Mouse (Mus musculus): ENCODE data around the gene Spg21. TPM values are rescaled to one million over a fixed set of nuclear protein-coding genes. Genes with fewer than 3 reads are reported as not detected.

Spg21 gene
- 10.2 and 12.4 TPM in 2 replicates for polyA plus RNA-seq (2012; rRNA removed)

DNA sequence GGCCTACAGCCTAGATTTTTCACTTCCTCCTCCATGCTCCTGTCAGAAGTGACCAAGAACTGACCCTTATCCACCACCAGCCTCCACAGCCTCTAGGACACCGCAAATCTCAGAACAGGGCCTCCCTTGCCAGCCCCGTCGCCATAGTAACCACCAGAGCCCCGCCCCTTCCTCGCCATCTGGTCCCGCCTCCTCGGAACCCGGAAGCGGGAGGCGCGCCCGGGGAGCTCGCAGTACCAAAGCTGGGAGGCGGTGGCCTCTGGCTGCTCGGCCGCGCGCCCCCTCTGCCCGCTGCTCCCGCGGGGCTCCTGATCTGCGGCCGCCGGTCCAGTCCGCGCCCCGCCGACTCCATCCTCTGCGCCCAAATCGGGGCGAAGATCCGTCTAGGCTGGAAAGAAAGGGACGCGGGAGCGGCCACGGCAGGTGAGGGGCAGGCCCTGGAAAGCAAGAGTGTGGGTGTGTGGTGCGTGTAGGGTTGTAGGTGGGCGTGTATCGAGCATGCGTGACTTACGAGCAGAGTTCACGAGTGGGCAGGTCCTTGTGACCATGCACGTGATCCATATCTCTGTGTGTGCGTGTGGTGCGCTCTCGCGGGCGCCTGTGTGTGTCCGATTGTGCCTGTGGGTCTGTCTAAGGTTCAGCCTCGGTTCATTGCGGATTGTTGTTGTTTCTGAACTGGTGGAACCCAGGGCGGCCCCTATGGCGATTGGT, at the start of gene Spg21:
Gene Spg21, plus strand, starts transcription at position 216 of the 711 bp plus-strand sequence.

DNA sequence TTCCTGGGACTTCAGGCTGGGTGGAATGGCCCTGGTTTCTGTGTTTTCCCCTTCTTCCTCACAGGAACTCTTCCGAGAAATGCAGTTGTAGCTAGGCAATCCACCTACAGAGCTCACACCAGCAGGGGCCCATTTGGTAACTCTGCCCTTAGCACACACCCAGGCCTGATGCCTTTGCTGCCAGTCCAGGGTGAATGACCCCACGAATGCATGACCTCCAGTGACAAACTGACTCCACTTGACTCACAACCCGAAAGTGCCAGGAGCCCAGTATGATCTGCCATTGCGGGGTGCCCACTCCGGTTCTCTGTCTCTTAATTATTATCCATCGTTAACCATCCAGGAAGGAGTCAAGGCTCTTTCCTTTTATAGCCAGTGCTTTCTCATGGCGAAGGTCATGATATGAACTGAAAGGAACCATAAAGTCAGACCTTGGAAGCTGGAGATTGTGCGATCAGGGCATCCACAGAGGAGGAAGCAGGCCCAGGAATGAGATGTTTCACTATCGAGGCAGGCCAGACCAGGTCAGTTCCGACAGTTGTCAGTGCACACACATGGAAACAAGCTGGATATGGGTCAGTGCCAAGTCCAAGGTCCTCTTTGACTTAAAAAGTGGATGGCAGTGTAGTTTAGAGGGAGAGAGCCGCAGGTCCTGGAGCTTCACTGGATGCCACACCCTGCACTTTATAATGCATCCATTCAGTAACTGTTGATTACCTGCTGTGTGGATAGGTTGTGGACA, 37.8 kb upstream of the Spg21 start, which contains the start of gene Slc51b:
Gene Slc51b, minus strand, starts transcription at position 196 of the 742 bp plus-strand sequence.

DNA sequence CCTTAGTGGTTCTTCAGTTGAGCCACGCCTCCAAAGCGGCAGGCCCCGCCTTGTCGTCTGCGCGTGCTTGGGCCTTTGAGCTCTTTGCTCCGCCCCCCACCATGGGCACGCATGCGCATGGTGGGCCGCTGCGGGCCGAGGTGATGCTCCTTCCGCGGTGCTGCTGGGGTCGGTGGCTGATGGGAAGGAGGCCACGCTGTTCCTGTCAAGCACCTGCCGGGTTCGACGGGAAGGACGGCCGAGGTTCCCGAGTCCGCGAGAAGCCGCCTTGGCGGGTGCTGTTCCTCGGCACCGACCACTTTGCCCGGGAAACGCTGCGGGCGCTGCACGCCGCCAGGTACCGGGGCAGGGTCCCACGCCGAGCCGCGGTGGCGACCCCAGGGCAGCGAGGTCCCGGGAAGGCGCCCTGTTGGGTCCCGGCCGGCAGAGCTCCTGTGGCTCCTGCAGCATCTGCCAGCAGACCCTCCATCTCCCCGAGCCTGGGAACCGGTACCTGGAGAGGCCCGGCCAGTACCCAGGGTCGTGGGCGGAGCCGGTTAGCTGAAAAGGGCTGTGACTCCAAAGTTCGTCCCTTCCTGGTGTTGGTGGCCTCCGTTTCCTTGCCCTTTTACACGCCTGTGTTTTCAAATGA, 25.0 kb upstream of the Spg21 start, which contains the start of gene Mtfmt:
Gene Mtfmt, plus strand, starts transcription at position 112 of the 631 bp plus-strand sequence.

DNA sequence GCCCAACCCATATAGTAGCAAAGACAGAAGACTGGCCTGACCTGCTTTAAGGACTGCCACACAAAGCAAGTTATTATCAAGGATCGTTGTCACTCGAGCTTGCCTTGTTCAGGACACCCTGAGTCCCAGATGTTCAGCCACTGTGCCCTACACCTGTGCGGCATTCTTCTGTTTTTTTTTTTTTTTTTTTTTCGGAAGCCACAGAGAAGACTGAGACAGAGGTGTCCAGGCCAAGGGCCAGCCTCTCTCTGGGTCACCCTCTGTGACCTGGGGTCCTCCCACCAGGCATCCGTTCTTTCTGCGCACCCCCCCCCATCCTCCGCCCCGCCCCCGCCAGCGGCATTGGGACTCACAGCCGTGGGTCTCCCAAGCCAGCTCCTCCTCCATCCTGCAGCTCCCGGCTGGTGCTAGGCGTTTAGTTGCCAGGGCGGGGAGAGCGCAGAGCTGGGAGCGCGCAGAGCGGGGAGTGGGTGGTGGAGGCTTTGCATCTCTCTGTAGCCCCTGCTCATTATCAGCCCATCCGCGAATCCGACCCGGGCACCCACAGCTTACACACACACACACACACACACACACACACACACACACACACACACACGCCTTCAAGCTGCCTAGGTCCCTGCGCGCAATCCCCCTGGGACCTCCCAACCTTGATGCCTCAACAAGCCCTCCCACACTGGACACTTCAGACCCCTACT, 59.2 kb downstream of the Spg21 start, which contains the start of gene Ankdd1a:
Gene Ankdd1a, minus strand, starts transcription at position 387 of the 698 bp plus-strand sequence.

Other genes starting within 250 kb of the Spg21 start
- 0.02 and 0.03 TPM in 2 replicates for gene Cilp, start 195.8 kb upstream of the Spg21 start, polyA plus RNA-seq (2012; rRNA removed)
- gene Clpx, start 166.7 kb upstream of the Spg21 start, polyA plus RNA-seq (2012; rRNA removed): 43.5 and 44.4 TPM in 2 replicates
- 3.8 and 4.5 TPM in 2 replicates for gene Pdcd7, start 114.8 kb upstream of the Spg21 start, polyA plus RNA-seq (2012; rRNA removed)
- gene Ubap1l, start 99.9 kb upstream of the Spg21 start, polyA plus RNA-seq (2012; rRNA removed): 0.05 and 0.06 TPM in 2 replicates
- gene Kbtbd13, start 69.3 kb upstream of the Spg21 start, polyA plus RNA-seq (2012; rRNA removed): 0.07 TPM in 2 replicates
- 0.14 and 0.20 TPM in 2 replicates for gene Rasl12, start 62.4 kb upstream of the Spg21 start, polyA plus RNA-seq (2012; rRNA removed)
- gene Slc51b, start 38.0 kb upstream of the Spg21 start, polyA plus RNA-seq (2012; rRNA removed): 0.06 and 0.48 TPM in 2 replicates
- 7.6 and 8.2 TPM in 2 replicates for gene Mtfmt, start 25.2 kb upstream of the Spg21 start, polyA plus RNA-seq (2012; rRNA removed)
- 0.03 and 0.08 TPM in 2 replicates for gene Ankdd1a, start 59.2 kb downstream of the Spg21 start, polyA plus RNA-seq (2012; rRNA removed)
- gene Plekho2, start 119.1 kb downstream of the Spg21 start, polyA plus RNA-seq (2012; rRNA removed): 9.8 and 10.6 TPM in 2 replicates
- 4.1 and 4.7 TPM in 2 replicates for gene Pif1, start 126.2 kb downstream of the Spg21 start, polyA plus RNA-seq (2012; rRNA removed)
- gene Rbpms2, start 168.7 kb downstream of the Spg21 start, polyA plus RNA-seq (2012; rRNA removed): 14.6 and 16.8 TPM in 2 replicates
- 25.7 and 26.2 TPM in 2 replicates for gene Oaz2, start 207.1 kb downstream of the Spg21 start, polyA plus RNA-seq (2012; rRNA removed)